Mouse (Mus musculus) heart, embryonic 15.5 days (tissue): ENCODE measurements around the gene Pdia5. TPM values are rescaled to one million over a fixed set of nuclear protein-coding genes. Genes with fewer than 3 reads are reported as not detected.

ENCODE experiments used
- ATAC-seq: fragments of 200-750 bp; cut with Nextera tagmentation; replicated peaks from 2 replicates; pipeline ENCODE4 v1.8.0; 2017; ENCODE audit warnings: low read depth, moderate TSS enrichment; ENCODE audit not compliant: insufficient number of reproducible peaks, insufficient read depth, low FRiP score
- H3K27ac ChIP-seq: fragments of 300-500 bp; sonication (generic); 2 replicates; pipeline ENCODE4 v1.5.1; 2015; ENCODE audit warnings: mild to moderate bottlenecking, inconsistent platforms
- H3K27me3 ChIP-seq: fragments of 300-500 bp; sonication (generic); 2 replicates; pipeline ENCODE4 v1.6.1; 2015; ENCODE audit warnings: inconsistent platforms
- H3K36me3 ChIP-seq: fragments of 300-500 bp; sonication (generic); 2 replicates; pipeline ENCODE4 v1.6.1; 2015; ENCODE audit warnings: mild to moderate bottlenecking, inconsistent platforms
- H3K4me1 ChIP-seq: fragments of 300-500 bp; sonication (generic); replicated peaks from 2 replicates; pipeline ENCODE4 v1.6.1; 2015; ENCODE audit warnings: inconsistent platforms
- H3K4me2 ChIP-seq: fragments of 300-500 bp; sonication (generic); 2 replicates; pipeline ENCODE4 v1.6.1; 2015; ENCODE audit warnings: inconsistent platforms, mild to moderate bottlenecking, moderate library complexity
- H3K4me3 ChIP-seq: fragments of 300-500 bp; sonication (generic); 2 replicates; pipeline ENCODE4 v1.5.1; 2015; ENCODE audit warnings: mild to moderate bottlenecking, inconsistent platforms
- H3K9ac ChIP-seq: fragments of 300-500 bp; sonication (generic); 2 replicates; pipeline ENCODE4 v1.6.1; 2015; ENCODE audit warnings: mild to moderate bottlenecking, inconsistent platforms
- H3K9me3 ChIP-seq: fragments of 300-500 bp; sonication (generic); replicated peaks from 2 replicates; pipeline ENCODE4 v1.6.1; 2016; ENCODE audit warnings: inconsistent platforms
- WGBS: fragments of 180-500 bp; shearing (Covaris S2); methylation state at CpG from one replicate; pipeline ENCODE4 v1.1.7; 2015; ENCODE audit warnings: mixed read lengths; 5-methylcytosine and 5-hydroxymethylcytosine counted together
- polyA plus RNA-seq: library from polyadenylated mRNA; unstranded; fragments of >200 nt; fragmentation: Nextera tagmentation; extraction: Ambion mirVana; gene quantifications from 2 replicates; pipeline ENCODE4 v1.2.1, GENCODE M21; 2015

The Pdia5 gene
- polyA plus RNA-seq, 1 experiment from 2014 or later = 26.7 TPM

DNA sequence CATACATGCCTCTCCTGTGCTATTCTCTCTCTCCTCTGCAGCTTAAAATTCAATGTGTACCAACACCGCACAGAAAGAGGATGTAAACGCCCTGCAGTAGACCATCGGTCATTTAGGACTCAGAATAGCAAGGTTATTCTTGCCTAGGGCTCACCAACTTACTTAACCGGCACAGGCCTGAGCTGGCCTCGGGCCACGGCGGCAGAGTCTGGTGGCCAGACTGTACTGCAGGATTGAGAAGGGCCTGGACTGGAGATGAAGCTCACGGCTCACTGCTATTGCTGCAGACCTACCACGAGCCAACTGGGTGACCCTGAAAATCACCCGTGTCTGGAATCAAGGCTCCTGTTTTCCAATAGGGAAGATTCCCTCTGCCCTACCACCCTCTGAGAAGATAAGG lies 27.0 kb downstream of the Pdia5 start:
- ATAC-seq = no peak
- Histone ChIP-seq H3K27ac (no peak overlapping the region), H3K9me3 (no peaks in the 10 kb centered on the region), H3K27me3 (no peaks in the 10 kb centered on the region), H3K36me3 (0 out of 2 replicates have a peak, but pooled peaks cover 4% of the 10 kb centered on the region), H3K4me3 (no peak overlapping the region), H3K4me1 (peaks cover 13% of the 10 kb centered on the region), H3K4me2 (no peak overlapping the region), H3K9ac (no peak overlapping the region)
- 88% methylated on average over 10 of the region's 10 CpGs for WGBS

GRCm38 (mm10) chr16:35462955-35463354 lies 27.7 kb downstream of the Pdia5 start:
- H3K4me2 ChIP-seq = no peak overlapping the region
- peaks cover 13% of the 10 kb centered on the region for H3K4me1 ChIP-seq
- no peak overlapping the region for H3K9ac ChIP-seq
- no peaks in the 10 kb centered on the region for H3K9me3 ChIP-seq
- WGBS = 74% methylated on average over 7 of the region's 7 CpGs
- ATAC-seq = no peak
- no peaks in the 10 kb centered on the region for H3K27me3 ChIP-seq
- H3K4me3 ChIP-seq = no peak overlapping the region
- 0 out of 2 replicates have a peak, but pooled peaks cover 4% of the 10 kb centered on the region for H3K36me3 ChIP-seq
- H3K27ac ChIP-seq = no peak overlapping the region

GRCm38 (mm10) chr16:35459584-35459983 lies 31.1 kb downstream of the Pdia5 start:
- ATAC-seq = no peak
- 80% methylated on average over 7 of the region's 7 CpGs for WGBS
- no peak overlapping the region for H3K4me3 ChIP-seq
- H3K27ac ChIP-seq = no peak overlapping the region
- no peaks in the 10 kb centered on the region for H3K4me1 ChIP-seq
- no peak overlapping the region for H3K9ac ChIP-seq
- no peaks in the 10 kb centered on the region for H3K9me3 ChIP-seq
- H3K4me2 ChIP-seq = no peak overlapping the region
- H3K27me3 ChIP-seq = no peaks in the 10 kb centered on the region
- 0 out of 2 replicates have a peak, but pooled peaks cover 11% of the 10 kb centered on the region for H3K36me3 ChIP-seq

DNA sequence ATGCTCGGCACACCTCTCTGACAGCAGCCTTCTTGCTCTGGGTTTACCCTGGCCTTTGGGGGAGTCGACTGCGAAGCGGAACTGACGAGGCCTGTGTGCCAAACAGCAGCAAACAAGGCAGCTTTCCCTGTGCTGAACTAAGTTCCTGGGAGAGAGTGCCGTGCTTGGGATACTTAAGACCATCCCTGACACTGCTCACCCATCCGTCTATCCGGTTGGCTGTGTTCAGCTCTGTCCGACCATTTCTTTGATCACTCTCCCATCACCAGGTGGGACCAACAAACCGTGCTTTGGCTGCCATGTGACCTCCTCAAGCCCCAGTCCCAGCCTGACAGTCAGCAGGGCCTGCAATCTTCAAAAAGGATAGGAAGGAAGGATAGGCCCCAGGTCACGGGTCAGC lies 32.4 kb downstream of the Pdia5 start:
- Histone ChIP-seq H3K27ac (no peak overlapping the region), H3K4me1 (no peaks in the 10 kb centered on the region), H3K36me3 (0 out of 2 replicates have a peak, but pooled peaks cover 11% of the 10 kb centered on the region), H3K4me2 (no peak overlapping the region), H3K9ac (no peak overlapping the region), H3K4me3 (no peak overlapping the region), H3K27me3 (no peaks in the 10 kb centered on the region), H3K9me3 (no peaks in the 10 kb centered on the region)
- no peak for ATAC-seq
- WGBS = 88% methylated on average over 11 of the region's 11 CpGs

- Histone ChIP-seq H3K4me1 (peaks cover 6% of the 10 kb centered on the region; the same call in 1 of the 2 replicates), H3K9ac (no peak overlapping the region), H3K36me3 (0 out of 2 replicates have a peak, but pooled peaks cover 11% of the 10 kb centered on the region), H3K27ac (no peak overlapping the region), H3K27me3 (no peaks in the 10 kb centered on the region), H3K4me2 (no peak overlapping the region), H3K4me3 (no peak overlapping the region), H3K9me3 (no peaks in the 10 kb centered on the region)
- 80% methylated on average over 8 of the region's 8 CpGs for WGBS
- ATAC-seq = no peak
Measured at GRCm38 (mm10) chr16:35457488-35457887, 33.2 kb downstream of the Pdia5 start.

DNA sequence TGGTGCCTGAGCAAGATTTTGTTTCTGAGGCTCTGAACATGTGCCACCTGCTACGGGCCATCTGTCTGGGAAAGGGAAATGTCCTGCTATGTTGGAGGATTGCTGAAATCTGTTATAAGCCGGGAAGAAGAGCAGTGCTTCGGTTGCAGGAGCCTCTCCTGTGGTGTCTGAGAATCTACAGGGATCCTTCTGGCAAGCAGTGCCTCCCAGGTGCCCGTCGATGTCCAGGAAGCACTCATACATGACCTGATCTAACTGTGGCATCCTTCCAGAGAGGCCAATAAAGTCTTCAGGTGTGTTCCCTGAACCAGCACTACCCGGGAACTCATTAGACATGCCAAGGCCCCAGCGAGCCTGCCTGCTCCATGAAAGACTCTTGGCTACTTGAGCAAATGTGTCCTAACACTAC lies 33.7 kb downstream of the Pdia5 start:
- Histone ChIP-seq H3K9ac (no peak overlapping the region), H3K27me3 (no peaks in the 10 kb centered on the region), H3K4me1 (peaks cover 6% of the 10 kb centered on the region; the same call in 1 of the 2 replicates), H3K27ac (no peak overlapping the region), H3K4me3 (no peak overlapping the region), H3K36me3 (0 out of 2 replicates have a peak, but pooled peaks cover 10% of the 10 kb centered on the region), H3K9me3 (no peaks in the 10 kb centered on the region), H3K4me2 (no peak overlapping the region)
- ATAC-seq = no peak
- WGBS = 92% methylated on average over 7 of the region's 7 CpGs

DNA sequence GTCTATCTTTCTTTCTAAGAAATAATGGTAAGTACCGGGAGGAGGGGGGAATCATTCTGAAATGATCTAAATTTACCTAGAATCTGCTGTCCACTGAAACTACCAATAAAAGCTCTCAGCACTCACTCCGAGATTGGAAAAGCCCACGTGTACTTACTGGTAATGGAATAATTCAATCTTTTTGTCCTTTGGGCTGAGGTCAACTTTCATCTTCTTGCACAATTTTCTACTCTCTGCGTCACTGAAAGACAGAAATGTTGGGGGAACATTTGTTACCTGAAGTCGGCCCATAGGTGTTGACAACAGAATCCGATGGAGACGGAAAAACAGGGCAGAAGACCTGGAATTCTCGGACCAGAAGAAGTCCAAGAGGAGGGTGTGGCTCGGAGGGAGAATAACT lies 34.4 kb downstream of the Pdia5 start:
- H3K4me1 ChIP-seq = peaks cover 6% of the 10 kb centered on the region; the same call in 1 of the 2 replicates
- no peak overlapping the region for H3K4me2 ChIP-seq
- no peak overlapping the region for H3K4me3 ChIP-seq
- ATAC-seq = no peak
- no peaks in the 10 kb centered on the region for H3K27me3 ChIP-seq
- no peak overlapping the region for H3K9ac ChIP-seq
- H3K36me3 ChIP-seq = 0 out of 2 replicates have a peak, but pooled peaks cover 7% of the 10 kb centered on the region
- H3K27ac ChIP-seq = no peak overlapping the region
- 83% methylated on average over 9 of the region's 9 CpGs for WGBS
- H3K9me3 ChIP-seq = no peaks in the 10 kb centered on the region

- Histone ChIP-seq H3K4me1 (peaks cover 6% of the 10 kb centered on the region; the same call in 1 of the 2 replicates), H3K27ac (no peak overlapping the region), H3K4me3 (no peak overlapping the region), H3K9ac (no peak overlapping the region), H3K9me3 (no peaks in the 10 kb centered on the region), H3K36me3 (0 out of 2 replicates have a peak, but pooled peaks cover 7% of the 10 kb centered on the region), H3K4me2 (no peak overlapping the region), H3K27me3 (no peaks in the 10 kb centered on the region)
- 87% methylated on average over 10 of the region's 10 CpGs for WGBS
- ATAC-seq = no peak
Measured at GRCm38 (mm10) chr16:35455822-35456221, 34.9 kb downstream of the Pdia5 start.

GRCm38 (mm10) chr16:35450018-35450630 lies 40.5 kb downstream of the Pdia5 start:
- WGBS = 93% methylated on average over 16 of the region's 16 CpGs
- Histone ChIP-seq H3K9me3 (no peaks in the 10 kb centered on the region), H3K27me3 (no peaks in the 10 kb centered on the region), H3K36me3 (peaks cover 2% of the 10 kb centered on the region), H3K9ac (no peak overlapping the region), H3K4me3 (no peak overlapping the region), H3K27ac (no peak overlapping the region), H3K4me2 (no peak overlapping the region), H3K4me1 (peaks cover 6% of the 10 kb centered on the region; the same call in 1 of the 2 replicates)
- ATAC-seq = no peak

- Histone ChIP-seq H3K4me1 (peaks cover 18% of the 10 kb centered on the region), H3K36me3 (peaks cover 3% of the 10 kb centered on the region; the same call in 1 of the 2 replicates), H3K9ac (no peak overlapping the region), H3K27me3 (no peaks in the 10 kb centered on the region), H3K27ac (no peak overlapping the region), H3K9me3 (no peaks in the 10 kb centered on the region), H3K4me2 (no peak overlapping the region), H3K4me3 (no peak overlapping the region)
- WGBS = 92% methylated on average over 4 of the region's 4 CpGs
- ATAC-seq = no peak
Measured at GRCm38 (mm10) chr16:35442026-35442415, 48.7 kb downstream of the Pdia5 start.

DNA sequence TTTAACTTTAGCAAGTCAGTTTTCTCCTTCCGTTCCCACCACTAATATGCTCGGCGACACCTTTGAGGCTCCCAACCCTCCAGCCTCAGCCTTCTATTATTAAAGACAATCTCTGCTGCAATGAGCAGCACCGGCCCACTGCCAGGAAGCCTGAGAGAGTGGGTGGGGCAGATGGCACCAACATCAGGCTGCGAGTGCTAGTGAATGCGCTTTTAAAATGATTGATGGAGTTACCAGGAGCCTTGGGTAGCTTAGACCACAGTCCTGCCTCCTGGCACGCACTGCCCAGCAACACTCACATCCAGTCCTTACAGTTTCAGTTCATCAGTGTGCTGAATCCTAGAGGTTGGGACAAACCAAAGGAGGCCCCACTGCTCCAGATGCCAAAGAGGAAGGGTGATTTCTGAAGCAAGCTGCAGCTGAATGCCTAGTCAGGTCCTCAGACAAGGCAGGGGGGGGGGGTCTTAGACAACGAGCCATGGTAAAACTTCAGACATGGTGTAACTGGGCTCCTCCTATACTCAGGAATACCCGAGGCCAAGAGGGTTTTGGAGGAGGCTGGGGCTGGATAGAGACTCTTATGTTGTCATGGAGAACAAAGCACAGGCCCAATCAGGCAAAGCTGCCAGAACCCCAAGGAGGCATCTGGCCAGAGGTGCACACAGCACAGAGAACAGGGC lies 49.2 kb downstream of the Pdia5 start:
- Histone ChIP-seq H3K36me3 (peaks cover 3% of the 10 kb centered on the region; the same call in 1 of the 2 replicates), H3K9ac (no peak overlapping the region), H3K4me1 (peaks cover 18% of the 10 kb centered on the region), H3K4me2 (no peak overlapping the region), H3K27ac (no peak overlapping the region), H3K9me3 (no peaks in the 10 kb centered on the region), H3K4me3 (no peak overlapping the region), H3K27me3 (no peaks in the 10 kb centered on the region)
- no peak for ATAC-seq
- WGBS = 86% methylated on average over 9 of the region's 9 CpGs
